Comparison of ENCODE assay signal across 19 mouse cellular contexts in the genomic region with DNA sequence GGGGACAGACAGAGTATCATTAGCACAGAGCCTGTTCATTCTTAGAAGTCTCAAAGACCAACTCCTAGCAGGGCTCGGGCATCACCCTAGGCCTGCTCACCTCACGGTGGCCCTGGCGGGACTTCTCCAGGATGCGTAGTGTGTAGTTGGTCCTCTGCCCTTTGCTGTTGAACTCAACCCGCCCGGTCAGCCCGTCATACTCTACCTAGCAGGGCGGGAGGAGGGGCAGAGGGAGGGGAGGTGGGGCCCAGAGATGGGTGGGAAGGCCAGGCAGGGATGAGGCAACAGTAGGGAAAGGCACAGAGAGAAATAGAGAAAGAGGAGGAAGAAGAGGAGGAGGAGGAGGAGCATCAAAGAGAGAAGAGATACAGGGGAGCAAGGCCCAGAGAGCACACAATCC. TPM values are rescaled to one million over a fixed set of nuclear protein-coding genes. Genes with fewer than 3 reads are reported as not detected.
DNase-seq lines count a peak whose midpoint lies in the region; ATAC-seq and TF ChIP-seq lines count a peak whose summit lies in the region.
"Had no signal": no experiment of that assay in that cellular context is flagged by ENCODE, and none has a peak within 500 bp of the region (broad histone marks: within the 10 kb centered on the region; RNA-seq: fewer than 3 reads in every experiment).

No protein-coding gene starts in this region.

- no peak for TF ChIP-seq EP300 in liver, postnatal 0 days (IDR thresholded peaks at IDR 0.05; ENCODE audit: low read depth)
- TF ChIP-seq EP300 in stomach, postnatal 0 days (optimal IDR thresholded peaks at IDR 0.05), result no peak

- no peak overlapping the region for H3K9ac ChIP-seq in intestine, embryonic 15.5 days
- no peak overlapping the region for H3K9ac ChIP-seq in intestine, postnatal 0 days (ENCODE audit: low read depth, low read length)
- no peak overlapping the region for H3K9ac ChIP-seq in liver, postnatal 0 days (replicated peaks)
- H3K9ac ChIP-seq in liver, embryonic 12.5 days, result no peak overlapping the region
- H3K9ac ChIP-seq in neural tube, embryonic 15.5 days (replicated peaks), result no peak overlapping the region
- H3K9ac ChIP-seq in stomach, postnatal 0 days (ENCODE audit: low read length), result no peak overlapping the region
- H3K9ac ChIP-seq: embryonic facial prominence, embryonic 12.5 days; forebrain, embryonic 13.5 days; forebrain, postnatal 0 days; heart, embryonic 15.5 days; hindbrain, embryonic 15.5 days had no signal

- H3K36me3 ChIP-seq in intestine, embryonic 15.5 days, result peaks cover 32% of the 10 kb centered on the region
- peaks cover 5% of the 10 kb centered on the region; the same call in 1 of the 2 replicates for H3K36me3 ChIP-seq in intestine, postnatal 0 days (ENCODE audit: control insufficient read depth, insufficient read depth)
- peaks cover 6% of the 10 kb centered on the region; the same call in 1 of the 2 replicates for H3K36me3 ChIP-seq in liver, postnatal 0 days (replicated peaks; ENCODE audit: insufficient read depth, low read length)
- peaks cover 71% of the 10 kb centered on the region for H3K36me3 ChIP-seq in liver, embryonic 12.5 days
- H3K36me3 ChIP-seq in neural tube, embryonic 15.5 days, result peaks cover 89% of the 10 kb centered on the region
- peaks cover 5% of the 10 kb centered on the region for H3K36me3 ChIP-seq in stomach, postnatal 0 days (ENCODE audit: control insufficient read depth, insufficient read depth, low read length)

- H3K4me3 ChIP-seq in intestine, embryonic 15.5 days (replicated peaks), result no peak overlapping the region
- H3K4me3 ChIP-seq in intestine, postnatal 0 days (ENCODE audit: low read depth, low read length), result no peak overlapping the region
- no peak overlapping the region for H3K4me3 ChIP-seq in liver, postnatal 0 days (ENCODE audit: low read depth, low read length)
- H3K4me3 ChIP-seq in liver, embryonic 12.5 days, result no peak overlapping the region
- H3K4me3 ChIP-seq in neural tube, embryonic 15.5 days (replicated peaks), result no peak overlapping the region
- no peak overlapping the region for H3K4me3 ChIP-seq in stomach, postnatal 0 days (ENCODE audit: low read depth, low read length)
- H3K4me3 ChIP-seq: embryonic facial prominence, embryonic 12.5 days; forebrain, embryonic 13.5 days; heart, embryonic 15.5 days; hindbrain, embryonic 15.5 days had no signal

- H3K9me3 ChIP-seq in intestine, embryonic 15.5 days, result no peaks in the 10 kb centered on the region
- no peaks in the 10 kb centered on the region for H3K9me3 ChIP-seq in intestine, postnatal 0 days (ENCODE audit: control insufficient read depth)
- no peaks in the 10 kb centered on the region for H3K9me3 ChIP-seq in liver, postnatal 0 days (ENCODE audit: low read length)
- H3K9me3 ChIP-seq in liver, embryonic 12.5 days (replicated peaks), result no peaks in the 10 kb centered on the region
- no peaks in the 10 kb centered on the region for H3K9me3 ChIP-seq in neural tube, embryonic 15.5 days (replicated peaks)
- H3K9me3 ChIP-seq in stomach, postnatal 0 days (ENCODE audit: control insufficient read depth, low read length), result no peaks in the 10 kb centered on the region
- H3K9me3 ChIP-seq: embryonic facial prominence, embryonic 12.5 days; forebrain, embryonic 13.5 days; G1E; heart, embryonic 15.5 days; hindbrain, embryonic 15.5 days had no signal

- no peak overlapping the region for H3K27ac ChIP-seq in intestine, embryonic 15.5 days
- H3K27ac ChIP-seq in intestine, postnatal 0 days (ENCODE audit: low read depth, low read length), result no peak overlapping the region
- no peak overlapping the region for H3K27ac ChIP-seq in liver, postnatal 0 days (ENCODE audit: low read depth)
- H3K27ac ChIP-seq in liver, embryonic 12.5 days, result no peak overlapping the region
- H3K27ac ChIP-seq in neural tube, embryonic 15.5 days (replicated peaks), result no peak overlapping the region
- H3K27ac ChIP-seq in stomach, postnatal 0 days (replicated peaks), result no peak overlapping the region
- H3K27ac ChIP-seq: embryonic facial prominence, embryonic 12.5 days; forebrain, embryonic 13.5 days; heart, embryonic 15.5 days; hindbrain, embryonic 15.5 days had no signal

- ATAC-seq in intestine, embryonic 15.5 days, result 0 out of 2 replicates have a peak, but pooled peaks have one; percentile 8
- ATAC-seq in intestine, postnatal 0 days, result no peak
- ATAC-seq in liver, postnatal 0 days, result peak; percentile 85
- no peak for ATAC-seq in liver, embryonic 12.5 days
- ATAC-seq in neural tube, embryonic 15.5 days (ENCODE audit: low FRiP score), result peak; percentile 6; the same call in 1 of the 2 replicates
- 0 out of 2 replicates have a peak, but pooled peaks have one; percentile 19 for ATAC-seq in stomach, postnatal 0 days (ENCODE audit: low FRiP score, low TSS enrichment)
- ATAC-seq: activated CD4-positive, CD25-positive, alpha-beta regulatory T cell, adult 4 months; forebrain, embryonic 13.5 days; forebrain, postnatal 0 days had no signal

- H3K4me2 ChIP-seq in intestine, embryonic 15.5 days (replicated peaks), result no peak overlapping the region
- H3K4me2 ChIP-seq in intestine, postnatal 0 days (replicated peaks; ENCODE audit: low read depth), result no peak overlapping the region
- H3K4me2 ChIP-seq in liver, postnatal 0 days (ENCODE audit: low read depth, low read length), result no peak overlapping the region
- no peak overlapping the region for H3K4me2 ChIP-seq in liver, embryonic 12.5 days
- H3K4me2 ChIP-seq in neural tube, embryonic 15.5 days, result no peak overlapping the region
- H3K4me2 ChIP-seq in stomach, postnatal 0 days (replicated peaks; ENCODE audit: low read depth), result no peak overlapping the region
- H3K4me2 ChIP-seq: embryonic facial prominence, embryonic 12.5 days; forebrain, embryonic 13.5 days; heart, embryonic 15.5 days; hindbrain, embryonic 15.5 days had no signal

- WGBS in intestine, embryonic 15.5 days, result 87% methylated on average over 8 of the region's 8 CpGs
- 74% methylated on average over 8 of the region's 8 CpGs for WGBS in intestine, postnatal 0 days
- WGBS in liver, postnatal 0 days (ENCODE audit: insufficient replicate concordance), result 70% methylated on average over 8 of the region's 8 CpGs
- WGBS in liver, embryonic 12.5 days (ENCODE audit: insufficient replicate concordance), result 77% methylated on average over 8 of the region's 8 CpGs
- 91% methylated on average over 8 of the region's 8 CpGs for WGBS in neural tube, embryonic 15.5 days
- 84% methylated on average over 8 of the region's 8 CpGs for WGBS in stomach, postnatal 0 days

- no peak for DNase-seq in liver, postnatal 0 days
- DNase-seq in neural tube, embryonic 10.5 days (ENCODE audit: extremely low spot score, low spot score), result no peak
- no peak for DNase-seq in stomach, postnatal 0 days (ENCODE audit: low spot score)
- no peak for DNase-seq in left cerebral cortex, adult 11 months (ENCODE audit: low spot score)
- DNase-seq: cerebellum, adult 11-12 months; cerebellum, adult 9-10 months; cerebellum, postnatal 25 days; forebrain, postnatal 0 days; gastrocnemius, postnatal 14 days had no signal

- no peak for TF ChIP-seq CTCF in intestine, postnatal 0 days (IDR thresholded peaks at IDR 0.05; ENCODE audit: low read depth)
- no peak for TF ChIP-seq CTCF in liver, postnatal 0 days (IDR thresholded peaks at IDR 0.05; ENCODE audit: low read depth)
- TF ChIP-seq CTCF in stomach, postnatal 0 days (IDR thresholded peaks at IDR 0.05; ENCODE audit: low read depth), result no peak

- H3K27me3 ChIP-seq in intestine, embryonic 15.5 days (replicated peaks), result no peaks in the 10 kb centered on the region
- no peaks in the 10 kb centered on the region for H3K27me3 ChIP-seq in intestine, postnatal 0 days (replicated peaks; ENCODE audit: control insufficient read depth, insufficient read depth, low read length)
- H3K27me3 ChIP-seq in liver, postnatal 0 days (ENCODE audit: insufficient read depth, low read length), result no peaks in the 10 kb centered on the region
- H3K27me3 ChIP-seq in liver, embryonic 12.5 days (replicated peaks), result no peaks in the 10 kb centered on the region
- no peaks in the 10 kb centered on the region for H3K27me3 ChIP-seq in neural tube, embryonic 15.5 days (replicated peaks)
- H3K27me3 ChIP-seq in stomach, postnatal 0 days (ENCODE audit: control insufficient read depth, insufficient read depth, low read length), result no peaks in the 10 kb centered on the region
- H3K27me3 ChIP-seq: embryonic facial prominence, embryonic 12.5 days; forebrain, embryonic 13.5 days; heart, embryonic 15.5 days; hindbrain, embryonic 15.5 days had no signal

- H3K4me1 ChIP-seq in intestine, embryonic 15.5 days (replicated peaks), result no peaks in the 10 kb centered on the region
- H3K4me1 ChIP-seq in intestine, postnatal 0 days (replicated peaks; ENCODE audit: control insufficient read depth, insufficient read depth, low read length), result no peaks in the 10 kb centered on the region
- no peaks in the 10 kb centered on the region for H3K4me1 ChIP-seq in liver, postnatal 0 days (ENCODE audit: insufficient read depth)
- H3K4me1 ChIP-seq in liver, embryonic 12.5 days, result no peaks in the 10 kb centered on the region
- no peaks in the 10 kb centered on the region for H3K4me1 ChIP-seq in neural tube, embryonic 15.5 days
- no peaks in the 10 kb centered on the region for H3K4me1 ChIP-seq in stomach, postnatal 0 days (replicated peaks; ENCODE audit: control insufficient read depth, insufficient read depth)
- H3K4me1 ChIP-seq: embryonic facial prominence, embryonic 12.5 days; forebrain, embryonic 13.5 days; hindbrain, embryonic 15.5 days had no signal

RNA-seq across cellular contexts. Expression of a gene that starts 13.8 kb away (rescaled TPM):
- 3.3 and 3.7 TPM in 2 replicates for polyA plus RNA-seq in intestine, embryonic 15.5 days (2015; fragmentation: Nextera tagmentation; extraction: Ambion mirVana)
- polyA plus RNA-seq in intestine, postnatal 0 days (2015; fragmentation: Nextera tagmentation; extraction: Ambion mirVana), result 1.3 TPM in 2 replicates
- polyA plus RNA-seq in liver, postnatal 0 days (2015; fragmentation: Nextera tagmentation; extraction: Ambion mirVana), result 0.69 and 0.76 TPM in 2 replicates
- polyA plus RNA-seq in liver, embryonic 12.5 days (2016; fragmentation: Nextera tagmentation; extraction: Ambion mirVana), result 2.5 and 3.0 TPM in 2 replicates
- polyA plus RNA-seq in neural tube, embryonic 15.5 days (2015; fragmentation: Nextera tagmentation; extraction: Ambion mirVana), result 14.9 and 17.8 TPM in 2 replicates
- polyA plus RNA-seq in stomach, postnatal 0 days (2015; fragmentation: Nextera tagmentation; extraction: Ambion mirVana), result 1.7 and 2.2 TPM in 2 replicates

RNA-seq across cellular contexts. Expression of a gene that starts 14.0 kb away (rescaled TPM):
- 24.7 and 25.3 TPM in 2 replicates for polyA plus RNA-seq in intestine, embryonic 15.5 days (2015; fragmentation: Nextera tagmentation; extraction: Ambion mirVana)
- 11.6 and 12.1 TPM in 2 replicates for polyA plus RNA-seq in intestine, postnatal 0 days (2015; fragmentation: Nextera tagmentation; extraction: Ambion mirVana)
- 9.4 and 10.8 TPM in 2 replicates for polyA plus RNA-seq in liver, postnatal 0 days (2015; fragmentation: Nextera tagmentation; extraction: Ambion mirVana)
- 14.4 and 15.7 TPM in 2 replicates for polyA plus RNA-seq in liver, embryonic 12.5 days (2016; fragmentation: Nextera tagmentation; extraction: Ambion mirVana)
- polyA plus RNA-seq in neural tube, embryonic 15.5 days (2015; fragmentation: Nextera tagmentation; extraction: Ambion mirVana), result 31.6 TPM in 2 replicates
- polyA plus RNA-seq in stomach, postnatal 0 days (2015; fragmentation: Nextera tagmentation; extraction: Ambion mirVana), result 12.1 and 12.9 TPM in 2 replicates

RNA-seq across cellular contexts. Expression of a gene that starts 52.6 kb away (rescaled TPM):
- polyA plus RNA-seq in intestine, embryonic 15.5 days (2015; fragmentation: Nextera tagmentation; extraction: Ambion mirVana), result 3.8 TPM in 2 replicates
- 3.4 and 3.6 TPM in 2 replicates for polyA plus RNA-seq in intestine, postnatal 0 days (2015; fragmentation: Nextera tagmentation; extraction: Ambion mirVana)
- 0.85 and 1.2 TPM in 2 replicates for polyA plus RNA-seq in liver, postnatal 0 days (2015; fragmentation: Nextera tagmentation; extraction: Ambion mirVana)
- 0.45 and 0.50 TPM in 2 replicates for polyA plus RNA-seq in liver, embryonic 12.5 days (2016; fragmentation: Nextera tagmentation; extraction: Ambion mirVana)
- polyA plus RNA-seq in neural tube, embryonic 15.5 days (2015; fragmentation: Nextera tagmentation; extraction: Ambion mirVana), result 538 and 586 TPM in 2 replicates
- polyA plus RNA-seq in stomach, postnatal 0 days (2015; fragmentation: Nextera tagmentation; extraction: Ambion mirVana), result 1.6 and 2.4 TPM in 2 replicates

Comparison
In these comparisons a context has a peak if more than half of its experiments do, and no peak if none do; other contexts are left out.
1. ATAC-seq: peak in intestine, embryonic 15.5 days (single experiment), liver, postnatal 0 days (single experiment), neural tube, embryonic 15.5 days (single experiment) and stomach, postnatal 0 days (single experiment); none in intestine, postnatal 0 days (single experiment) and liver, embryonic 12.5 days (single experiment).
2. RNA of a gene that starts 52.6 kb away (polyA plus RNA-seq): 538 to 586 TPM in neural tube, embryonic 15.5 days; 3.8 TPM in intestine, embryonic 15.5 days, 3.4 to 3.6 TPM in intestine, postnatal 0 days, 1.6 to 2.4 TPM in stomach, postnatal 0 days, 0.85 to 1.2 TPM in liver, postnatal 0 days and 0.45 to 0.50 TPM in liver, embryonic 12.5 days; every median in the first group is over 100 times any median in the second.